Mouse (Mus musculus): Measurements from ENCODE around the gene Ccdc69. TPM values are rescaled to one million over a fixed set of nuclear protein-coding genes. Genes with fewer than 3 reads are reported as not detected.

The Ccdc69 gene
- polyA plus RNA-seq, 1 experiment from 2014 or later: 0.49 TPM

GRCm38 (mm10) chr11:55109521-55110300, 31.8 kb upstream of the Ccdc69 start:
- H3K4me1 ChIP-seq (replicated peaks): no peaks in the 10 kb centered on the region
- 91% methylated on average over 7 of the region's 7 CpGs for WGBS
- peaks cover 8% of the 10 kb centered on the region; the same call in 1 of the 2 replicates for H3K36me3 ChIP-seq
- H3K27ac ChIP-seq (replicated peaks): no peak overlapping the region
- no peak overlapping the region for H3K4me2 ChIP-seq
- H3K9me3 ChIP-seq: no peaks in the 10 kb centered on the region
- H3K9ac ChIP-seq: no peak overlapping the region
- no peak for ATAC-seq (ENCODE audit: low FRiP score, low read depth)
- H3K4me3 ChIP-seq: no peak overlapping the region
- no peaks in the 10 kb centered on the region for H3K27me3 ChIP-seq

- Histone ChIP-seq H3K4me3 (no peak overlapping the region), H3K4me2 (no peak overlapping the region), H3K4me1 (replicated peaks) (no peaks in the 10 kb centered on the region), H3K36me3 (peaks cover 11% of the 10 kb centered on the region; the same call in 1 of the 2 replicates), H3K9ac (no peak overlapping the region), H3K9me3 (no peaks in the 10 kb centered on the region), H3K27ac (replicated peaks) (no peak overlapping the region), H3K27me3 (no peaks in the 10 kb centered on the region)
- 93% methylated on average over 1 of the region's 1 CpGs for WGBS
- no peak for ATAC-seq (ENCODE audit: low FRiP score, low read depth)
Measured at GRCm38 (mm10) chr11:55106636-55107035, 28.7 kb upstream of the Ccdc69 start.

- H3K36me3 ChIP-seq: peaks cover 11% of the 10 kb centered on the region; the same call in 1 of the 2 replicates
- H3K27ac ChIP-seq (replicated peaks): no peak overlapping the region
- H3K4me1 ChIP-seq (replicated peaks): no peaks in the 10 kb centered on the region
- no peaks in the 10 kb centered on the region for H3K27me3 ChIP-seq
- ATAC-seq (ENCODE audit: low FRiP score, low read depth): no peak
- no peak overlapping the region for H3K4me3 ChIP-seq
- 86% methylated on average over 4 of the region's 4 CpGs for WGBS
- no peak overlapping the region for H3K9ac ChIP-seq
- no peaks in the 10 kb centered on the region for H3K9me3 ChIP-seq
- H3K4me2 ChIP-seq: no peak overlapping the region
Measured at GRCm38 (mm10) chr11:55105389-55105788, 27.5 kb upstream of the Ccdc69 start.

GRCm38 (mm10) chr11:55103229-55103628, 25.3 kb upstream of the Ccdc69 start:
- Histone ChIP-seq H3K4me1 (replicated peaks) (peaks cover 20% of the 10 kb centered on the region), H3K4me2 (no peak overlapping the region), H3K9ac (no peak overlapping the region), H3K9me3 (no peaks in the 10 kb centered on the region), H3K4me3 (no peak overlapping the region), H3K27me3 (no peaks in the 10 kb centered on the region), H3K36me3 (0 out of 2 replicates have a peak, but pooled peaks cover 3% of the 10 kb centered on the region), H3K27ac (replicated peaks) (no peak overlapping the region)
- ATAC-seq (ENCODE audit: low FRiP score, low read depth): no peak
- 64% methylated on average over 3 of the region's 3 CpGs for WGBS

- peaks cover 24% of the 10 kb centered on the region for H3K4me1 ChIP-seq (replicated peaks)
- no peak overlapping the region for H3K4me3 ChIP-seq
- H3K27ac ChIP-seq (replicated peaks): no peak overlapping the region
- no peak for ATAC-seq (ENCODE audit: low FRiP score, low read depth)
- H3K36me3 ChIP-seq: 0 out of 2 replicates have a peak, but pooled peaks cover 3% of the 10 kb centered on the region
- no peaks in the 10 kb centered on the region for H3K27me3 ChIP-seq
- H3K4me2 ChIP-seq: no peak overlapping the region
- 98% methylated on average over 3 of the region's 3 CpGs for WGBS
- no peak overlapping the region for H3K9ac ChIP-seq
- no peaks in the 10 kb centered on the region for H3K9me3 ChIP-seq
Measured at GRCm38 (mm10) chr11:55102015-55102414, 24.1 kb upstream of the Ccdc69 start.

- no peaks in the 10 kb centered on the region for H3K9me3 ChIP-seq
- no peak overlapping the region for H3K9ac ChIP-seq
- H3K4me1 ChIP-seq (replicated peaks): peaks cover 26% of the 10 kb centered on the region
- no peak for ATAC-seq (ENCODE audit: low FRiP score, low read depth)
- peak overlapping the region; percentile 20; the same call in 1 of the 2 replicates for H3K4me2 ChIP-seq
- 28% methylated on average over 4 of the region's 4 CpGs for WGBS
- H3K36me3 ChIP-seq: 0 out of 2 replicates have a peak, but pooled peaks cover 3% of the 10 kb centered on the region
- H3K27me3 ChIP-seq: no peaks in the 10 kb centered on the region
- no peak overlapping the region for H3K27ac ChIP-seq (replicated peaks)
- H3K4me3 ChIP-seq: no peak overlapping the region
Measured at GRCm38 (mm10) chr11:55099868-55100267, 21.9 kb upstream of the Ccdc69 start.

- Histone ChIP-seq H3K4me2 (peak overlapping the region; percentile 86), H3K4me1 (replicated peaks) (peaks cover 26% of the 10 kb centered on the region), H3K27me3 (no peaks in the 10 kb centered on the region), H3K9me3 (no peaks in the 10 kb centered on the region), H3K27ac (replicated peaks) (no peak overlapping the region), H3K9ac (no peak overlapping the region; the same call in 1 of the 2 replicates), H3K36me3 (0 out of 2 replicates have a peak, but pooled peaks cover 3% of the 10 kb centered on the region), H3K4me3 (peak overlapping the region; percentile 77)
- no peak for ATAC-seq (ENCODE audit: low FRiP score, low read depth)
- WGBS: 94% methylated on average over 8 of the region's 8 CpGs
Measured at GRCm38 (mm10) chr11:55099019-55099771, 21.3 kb upstream of the Ccdc69 start.

GRCm38 (mm10) chr11:55098189-55098915, 20.4 kb upstream of the Ccdc69 start:
- no peak for ATAC-seq (ENCODE audit: low FRiP score, low read depth)
- Histone ChIP-seq H3K9me3 (no peaks in the 10 kb centered on the region), H3K27me3 (no peaks in the 10 kb centered on the region), H3K4me1 (replicated peaks) (peaks cover 26% of the 10 kb centered on the region), H3K9ac (peak overlapping the region; percentile 81), H3K27ac (replicated peaks) (peak overlapping the region; percentile 85), H3K36me3 (0 out of 2 replicates have a peak, but pooled peaks cover under 1% of the 10 kb centered on the region), H3K4me3 (peak overlapping the region; percentile 77), H3K4me2 (peak overlapping the region; percentile 86)
- WGBS: 12% methylated on average over 24 of the region's 24 CpGs

- Histone ChIP-seq H3K27me3 (no peaks in the 10 kb centered on the region), H3K4me1 (replicated peaks) (peaks cover 26% of the 10 kb centered on the region), H3K27ac (replicated peaks) (peak within 1 kb of the TSS; percentile 85), H3K4me3 (peak within 1 kb of the TSS; percentile 77), H3K4me2 (peak within 1 kb of the TSS; percentile 86), H3K36me3 (no peaks in the 10 kb centered on the region), H3K9ac (peak within 1 kb of the TSS; percentile 81), H3K9me3 (no peaks in the 10 kb centered on the region)
- WGBS: 2% methylated on average over 45 of the region's 45 CpGs
- ATAC-seq (ENCODE audit: low FRiP score, low read depth): peak; percentile 97
Measured at GRCm38 (mm10) chr11:55097463-55098188, 19.7 kb upstream of the Ccdc69 start, which contains the start of gene Gm2a. Gm2a (plus strand) TSS chr11:55098115.

- Histone ChIP-seq H3K27ac (replicated peaks) (no peak overlapping the region), H3K4me3 (peak overlapping the region; percentile 77), H3K9me3 (no peaks in the 10 kb centered on the region), H3K9ac (no peak overlapping the region), H3K36me3 (no peaks in the 10 kb centered on the region), H3K4me2 (peak overlapping the region; percentile 86), H3K4me1 (replicated peaks) (peaks cover 26% of the 10 kb centered on the region), H3K27me3 (no peaks in the 10 kb centered on the region)
- WGBS: 35% methylated on average over 11 of the region's 11 CpGs
- ATAC-seq (ENCODE audit: low FRiP score, low read depth): no peak
Measured at GRCm38 (mm10) chr11:55096731-55097462, 19.0 kb upstream of the Ccdc69 start.
